Mouse (Mus musculus) embryonic facial prominence, embryonic 14.5 days (tissue): ENCODE results near the gene Gm27179. TPM values are rescaled to one million over a fixed set of nuclear protein-coding genes. Genes with fewer than 3 reads are reported as not detected.
"Not testable (repeated sequence)": the region's sequence is repeated elsewhere in the genome, so short reads cannot be mapped to it uniquely, and the experiment has no call there.

Source experiments
- ATAC-seq: fragments of 200-750 bp; cut with Nextera tagmentation; 2 replicates; pipeline ENCODE4 v1.8.0; 2017; ENCODE audit warnings: low read depth, moderate number of reproducible peaks, moderate TSS enrichment
- DNase-seq: peaks from one replicate; pipeline ENCODE4 v3.0.0-alpha.2; 2015; ENCODE audit warnings: low spot score
- H3K27ac ChIP-seq: fragments of 300-500 bp; sonication (generic); replicated peaks from 2 replicates; pipeline ENCODE4 v1.5.1; 2014; ENCODE audit warnings: low read depth, mild to moderate bottlenecking, low read length, moderate library complexity
- H3K27me3 ChIP-seq: fragments of 300-500 bp; sonication (generic); replicated peaks from 2 replicates; pipeline ENCODE4 v1.6.1; 2014; ENCODE audit warnings: low read length; ENCODE audit not compliant: control insufficient read depth, insufficient read depth
- H3K36me3 ChIP-seq: fragments of 300-500 bp; sonication (generic); 2 replicates; pipeline ENCODE4 v1.6.1; 2014; ENCODE audit warnings: low read length, mixed read lengths; ENCODE audit not compliant: control insufficient read depth, insufficient read depth
- H3K4me1 ChIP-seq: fragments of 300-500 bp; sonication (generic); 2 replicates; pipeline ENCODE4 v1.6.1; 2014; ENCODE audit warnings: antibody characterized with exemption, low read length; ENCODE audit not compliant: control insufficient read depth, insufficient read depth
- H3K4me2 ChIP-seq: fragments of 300-500 bp; sonication (generic); 2 replicates; pipeline ENCODE4 v1.6.1; 2014; ENCODE audit warnings: low read depth, mild to moderate bottlenecking, low read length, moderate library complexity, mixed read lengths
- H3K4me3 ChIP-seq: fragments of 300-500 bp; sonication (generic); 2 replicates; pipeline ENCODE4 v1.5.1; 2014; ENCODE audit warnings: low read depth, mild to moderate bottlenecking, low read length
- H3K9ac ChIP-seq: fragments of 300-500 bp; sonication (generic); 2 replicates; pipeline ENCODE4 v1.6.1; 2014; ENCODE audit warnings: low read depth, mild to moderate bottlenecking, low read length, moderate library complexity, mixed read lengths
- H3K9me3 ChIP-seq: fragments of 300-500 bp; sonication (generic); 2 replicates; pipeline ENCODE4 v1.6.1; 2016; ENCODE audit warnings: low read length; ENCODE audit not compliant: control insufficient read depth
- WGBS: fragments of 180-500 bp; shearing (Covaris S2); extraction: QIAGEN DNeasy Blood & Tissue Kit; methylation state at CpG from one replicate; pipeline ENCODE4 v1.1.7; 2014; 5-methylcytosine and 5-hydroxymethylcytosine counted together
- polyA plus RNA-seq: library from polyadenylated mRNA; unstranded; fragments of >200 nt; fragmentation: Nextera tagmentation; extraction: Ambion mirVana; gene quantifications from 2 replicates; pipeline ENCODE4 v1.2.1, GENCODE M21; 2014

Gm27179 gene
- polyA plus RNA-seq, result not detected in 2 replicates

DNA sequence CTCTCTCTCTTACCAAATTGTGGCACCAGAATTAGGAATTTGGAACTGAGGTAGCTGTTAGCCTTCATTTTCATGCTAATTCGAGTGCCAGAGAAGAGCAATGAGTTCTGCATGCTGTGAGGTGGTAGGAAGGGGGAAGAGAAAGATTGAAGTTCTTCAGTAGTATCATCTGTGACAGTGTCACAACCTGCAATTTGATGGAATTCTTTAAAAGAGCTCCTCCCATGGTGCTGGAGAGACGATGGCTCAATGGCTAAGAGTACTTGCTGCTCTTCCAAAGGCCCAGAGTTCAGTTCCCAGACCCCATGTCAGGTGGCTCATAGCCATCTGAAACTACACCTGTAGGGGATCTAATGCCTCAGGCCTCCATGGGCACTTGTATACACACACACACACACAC, at the start of gene Gm27179:
TSS of gene Gm27179 (minus strand) at position 101 of the 400 bp plus-strand sequence.
- H3K9ac ChIP-seq, H3K9me3 ChIP-seq, H3K4me2 ChIP-seq, DNase-seq, H3K4me3 ChIP-seq, H3K27me3 ChIP-seq, H3K27ac ChIP-seq, H3K36me3 ChIP-seq, H3K4me1 ChIP-seq, ATAC-seq: not testable (repeated sequence)
- WGBS, result no CpG with 5 or more reads among the region's 2 CpGs

DNA sequence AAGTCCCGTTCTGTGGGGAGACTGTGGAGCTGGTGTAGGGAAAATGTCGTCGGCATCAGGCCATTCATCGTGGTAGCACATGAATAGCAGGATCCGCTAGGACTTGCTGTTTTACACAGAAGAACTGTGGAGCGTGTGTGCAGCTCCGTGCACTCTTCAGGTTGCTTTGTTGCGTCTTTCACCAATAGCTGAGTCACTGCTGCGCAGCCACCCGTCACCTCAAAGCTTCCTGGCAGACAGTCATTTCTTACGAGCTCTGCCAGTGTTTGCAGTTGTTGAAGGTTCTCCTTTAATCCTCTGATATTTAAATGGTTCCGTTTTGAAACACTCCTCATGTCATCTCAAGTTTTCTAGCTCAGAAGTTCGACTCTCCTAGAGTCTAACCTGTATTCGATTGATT, 45.2 kb upstream of the Gm27179 start:
- not testable (repeated sequence) for DNase-seq, H3K27me3 ChIP-seq, H3K4me3 ChIP-seq, H3K4me2 ChIP-seq, H3K9ac ChIP-seq, H3K4me1 ChIP-seq, H3K36me3 ChIP-seq, H3K9me3 ChIP-seq, ATAC-seq, H3K27ac ChIP-seq
- WGBS, result no CpG with 5 or more reads among the region's 14 CpGs

DNA sequence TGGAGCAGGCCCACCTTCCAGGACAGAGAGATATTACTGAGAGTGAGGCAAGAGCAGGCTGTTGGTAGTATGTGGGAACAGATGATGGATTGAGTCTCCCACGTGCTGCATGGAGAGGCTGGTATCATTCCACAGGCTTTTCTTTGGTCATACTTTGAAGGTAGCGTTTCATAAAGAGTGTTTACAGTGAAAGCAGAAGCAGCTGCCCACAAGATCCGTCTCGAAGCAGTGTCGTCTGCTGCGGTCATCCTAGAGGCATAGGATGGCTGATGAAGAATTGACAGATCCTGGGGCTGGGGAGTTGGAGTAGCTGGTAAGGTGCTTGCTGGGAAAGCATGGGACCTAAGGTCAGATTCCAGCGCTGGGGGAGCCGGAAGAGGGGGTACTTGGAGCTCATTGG, 44.5 kb upstream of the Gm27179 start:
- not testable (repeated sequence) for H3K27me3 ChIP-seq, H3K4me1 ChIP-seq, H3K4me2 ChIP-seq, H3K9me3 ChIP-seq, DNase-seq, ATAC-seq, H3K9ac ChIP-seq, H3K36me3 ChIP-seq, H3K27ac ChIP-seq, H3K4me3 ChIP-seq
- no CpG with 5 or more reads among the region's 8 CpGs for WGBS

DNA sequence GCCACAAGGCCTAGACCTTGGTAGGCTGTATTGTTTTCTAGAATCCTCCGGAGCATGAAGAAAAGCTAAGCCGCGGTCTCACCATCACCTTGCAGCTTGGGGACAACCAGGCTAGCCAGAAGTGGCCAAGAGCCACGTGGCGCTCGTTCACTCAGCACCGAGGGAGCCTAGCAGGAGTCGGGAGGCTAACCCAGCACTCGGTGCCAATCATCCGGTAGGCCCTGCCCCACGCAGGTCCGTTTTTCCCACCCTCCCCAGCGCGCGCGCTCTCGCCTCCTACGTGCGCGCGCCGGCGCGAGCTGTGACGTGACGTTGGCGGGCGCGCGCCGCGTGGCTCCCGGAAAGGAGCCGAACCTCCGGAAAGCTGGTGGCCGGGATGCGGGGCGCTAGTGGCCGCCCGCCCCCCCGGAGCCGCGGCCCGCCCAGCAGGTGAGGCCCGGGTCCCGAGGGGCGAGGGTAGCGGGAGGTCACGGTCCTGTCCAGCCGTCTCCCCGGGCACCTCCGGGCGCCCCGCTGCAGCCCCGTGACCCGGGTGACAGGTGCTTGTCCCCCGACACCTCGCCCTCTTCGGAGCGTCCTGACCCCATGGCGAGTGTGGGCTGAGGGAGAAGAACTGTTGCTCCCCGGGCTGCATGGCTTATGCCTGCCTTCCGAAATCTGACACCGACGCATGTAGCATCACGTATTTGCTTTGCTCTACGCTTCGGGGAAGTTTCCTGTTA, 42.9 kb upstream of the Gm27179 start, which contains the start of gene Entpd4b:
TSS of gene Entpd4b (plus strand) at position 315 of the 722 bp plus-strand sequence.
- H3K36me3 ChIP-seq, H3K4me1 ChIP-seq, H3K4me2 ChIP-seq, H3K27me3 ChIP-seq, H3K9ac ChIP-seq, DNase-seq, H3K9me3 ChIP-seq, H3K4me3 ChIP-seq, H3K27ac ChIP-seq: not testable (repeated sequence)
- WGBS, result no CpG with 5 or more reads among the region's 68 CpGs
- peak; percentile 93 for ATAC-seq

DNA sequence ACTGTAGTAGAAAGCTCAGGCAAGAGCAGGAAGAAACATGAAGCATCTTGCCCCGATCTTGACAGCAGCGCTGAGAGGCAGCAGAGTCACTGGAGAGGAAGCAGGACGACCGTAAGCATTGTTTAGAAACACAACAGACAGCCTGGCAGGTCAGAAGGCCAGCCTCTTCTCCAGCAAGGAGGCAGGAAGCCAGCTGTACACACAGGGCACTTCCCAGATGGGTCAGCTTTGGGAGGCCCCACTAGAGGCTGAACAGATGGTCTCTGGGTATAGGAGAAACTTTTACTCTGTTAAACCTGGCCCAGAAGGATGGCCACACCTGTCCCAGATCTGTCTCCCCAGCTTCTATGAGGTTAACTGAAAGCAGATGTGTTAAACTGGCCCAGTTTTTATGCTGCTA, 35.0 kb upstream of the Gm27179 start:
- ATAC-seq, DNase-seq, H3K27me3 ChIP-seq, H3K9ac ChIP-seq, H3K4me1 ChIP-seq, H3K4me2 ChIP-seq, H3K27ac ChIP-seq, H3K9me3 ChIP-seq, H3K4me3 ChIP-seq, H3K36me3 ChIP-seq: not testable (repeated sequence)
- no CpG with 5 or more reads among the region's 4 CpGs for WGBS

DNA sequence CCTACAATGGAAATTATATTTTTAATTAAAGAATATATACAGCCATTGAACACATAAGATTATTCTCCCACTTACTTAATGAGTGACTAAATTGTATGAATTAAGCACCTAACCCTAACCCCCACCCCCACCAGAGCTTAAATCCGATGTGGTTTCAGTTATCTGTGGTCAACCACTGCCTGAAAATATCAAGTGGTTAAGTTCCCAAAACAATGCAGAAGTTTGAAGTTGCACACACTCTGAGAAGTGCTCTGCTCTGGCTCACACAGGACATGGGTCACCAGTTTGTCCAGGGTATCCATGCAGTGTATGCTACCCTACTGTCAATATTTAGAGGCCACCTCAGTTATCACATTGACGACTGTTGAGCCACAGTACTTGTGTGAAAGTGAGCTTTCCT, 32.7 kb upstream of the Gm27179 start:
- not testable (repeated sequence) for DNase-seq, H3K4me2 ChIP-seq, H3K27me3 ChIP-seq, H3K9ac ChIP-seq, H3K4me3 ChIP-seq, H3K27ac ChIP-seq, H3K36me3 ChIP-seq, H3K4me1 ChIP-seq, ATAC-seq, H3K9me3 ChIP-seq
- no CpG with 5 or more reads among the region's 2 CpGs for WGBS

DNA sequence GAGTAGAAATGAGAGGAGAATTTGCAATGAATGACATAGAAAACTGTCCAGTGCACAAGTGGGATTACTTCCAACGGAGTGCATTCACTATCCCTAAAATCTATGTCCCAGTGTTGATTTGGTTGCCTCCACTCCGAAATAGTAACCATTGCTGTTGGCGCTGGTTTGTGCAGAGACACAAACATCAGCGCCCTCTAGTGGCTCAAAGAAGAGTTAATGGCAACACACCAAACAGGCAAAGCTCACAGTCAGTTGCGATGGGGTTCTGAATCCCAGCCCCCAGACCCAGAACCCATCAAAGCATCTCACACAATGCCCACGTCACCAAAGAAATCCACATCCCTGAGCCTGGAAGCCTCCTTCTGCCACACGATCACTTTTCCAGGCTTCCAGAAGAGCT, 31.7 kb upstream of the Gm27179 start:
- H3K36me3 ChIP-seq, H3K4me3 ChIP-seq, H3K9ac ChIP-seq, H3K9me3 ChIP-seq, H3K27me3 ChIP-seq, H3K4me1 ChIP-seq, H3K4me2 ChIP-seq, ATAC-seq, DNase-seq, H3K27ac ChIP-seq: not testable (repeated sequence)
- no CpG with 5 or more reads among the region's 7 CpGs for WGBS

DNA sequence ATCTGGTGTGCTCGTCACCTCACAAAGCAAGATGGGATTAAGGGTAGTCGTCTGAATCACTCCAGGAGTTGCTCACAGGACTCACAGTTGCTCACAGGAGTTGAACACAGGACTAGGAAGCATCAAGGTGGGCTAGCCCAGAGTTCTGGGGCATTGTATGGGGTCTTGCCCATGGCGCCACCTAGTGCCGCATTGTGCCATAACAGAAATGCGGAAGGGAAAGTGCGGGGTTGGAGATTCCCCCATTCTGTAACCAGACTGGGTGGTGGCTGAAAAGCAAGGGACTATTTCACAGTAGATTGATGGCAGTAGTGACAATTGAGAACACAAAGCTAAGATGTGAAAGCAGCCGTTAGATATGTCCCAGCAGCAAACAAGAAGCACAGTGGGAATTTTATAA, 30.3 kb upstream of the Gm27179 start:
- H3K27ac ChIP-seq, H3K4me3 ChIP-seq: not testable (repeated sequence)

DNA sequence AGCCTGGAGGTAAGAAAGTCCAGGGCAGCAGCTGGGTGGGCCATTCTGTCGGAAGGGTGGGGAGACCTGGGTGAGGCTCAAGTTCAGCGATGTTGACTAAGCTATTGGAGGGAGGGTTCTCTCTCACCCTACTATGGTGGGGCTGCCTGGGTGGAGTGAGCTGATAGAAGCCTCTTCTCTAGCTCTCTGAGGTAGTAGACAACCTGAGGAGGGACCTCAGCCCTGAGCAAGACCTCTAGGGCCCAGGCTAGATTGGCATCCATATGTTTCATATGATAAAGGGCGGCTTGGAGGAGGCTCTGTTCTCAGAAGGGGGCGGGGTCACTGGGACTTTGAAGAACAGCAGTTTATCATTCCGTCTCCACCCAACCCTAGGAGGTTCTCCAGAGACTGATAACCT, 27.8 kb upstream of the Gm27179 start:
- H3K9me3 ChIP-seq, H3K9ac ChIP-seq, H3K36me3 ChIP-seq, H3K4me3 ChIP-seq, ATAC-seq, H3K27ac ChIP-seq, H3K4me1 ChIP-seq, H3K4me2 ChIP-seq, H3K27me3 ChIP-seq, DNase-seq: not testable (repeated sequence)
- whole genome bisulfite sequencing, result no CpG with 5 or more reads among the region's 5 CpGs

More for the DNA sequence above, 30.3 kb upstream of the Gm27179 start:
- ATAC-seq, DNase-seq, H3K36me3 ChIP-seq, H3K9ac ChIP-seq, H3K4me2 ChIP-seq, H3K9me3 ChIP-seq, H3K27me3 ChIP-seq, H3K4me1 ChIP-seq: not testable (repeated sequence)
- WGBS, result no CpG with 5 or more reads among the region's 7 CpGs
